Mouse (Mus musculus): ENCODE measurements around the gene Reln. TPM values are rescaled to one million over a fixed set of nuclear protein-coding genes. Genes with fewer than 3 reads are reported as not detected.
A peak's percentile ranks its signal among the peaks of the same experiment; 100 is the strongest.

Gene Reln
- polyA plus RNA-seq, 1 experiment from 2014 or later = 41.3 TPM

GRCm38 (mm10) chr5:22342461-22342860, 2.0 kb downstream of the Reln start:
- H3K27me3 ChIP-seq (replicated peaks; ENCODE audit: control insufficient read depth, insufficient read depth, low read length) = peaks cover 4% of the 10 kb centered on the region
- H3K27ac ChIP-seq (ENCODE audit: low read depth, low read length) = no peak overlapping the region
- ATAC-seq = no peak
- H3K36me3 ChIP-seq (ENCODE audit: control insufficient read depth, insufficient read depth, low read length) = no peaks in the 10 kb centered on the region
- H3K4me2 ChIP-seq (ENCODE audit: low read length) = peak overlapping the region; percentile 41
- H3K4me3 ChIP-seq (ENCODE audit: low read length) = peak overlapping the region; percentile 23
- peaks cover 9% of the 10 kb centered on the region for H3K4me1 ChIP-seq (ENCODE audit: control insufficient read depth, insufficient read depth, low read depth, low read length)
- no peaks in the 10 kb centered on the region for H3K9me3 ChIP-seq (ENCODE audit: control insufficient read depth, low read length)
- peak overlapping the region; percentile 17; the same call in 1 of the 2 replicates for H3K9ac ChIP-seq (ENCODE audit: low read depth, low read length)
- 67% methylated on average over 7 of the region's 7 CpGs for WGBS

- WGBS = 88% methylated on average over 8 of the region's 8 CpGs
- peak overlapping the region; percentile 19; the same call in 1 of the 2 replicates for H3K4me2 ChIP-seq (ENCODE audit: low read length)
- H3K36me3 ChIP-seq (ENCODE audit: control insufficient read depth, insufficient read depth, low read length) = no peaks in the 10 kb centered on the region
- H3K9ac ChIP-seq (ENCODE audit: low read depth, low read length) = no peak overlapping the region
- no peak overlapping the region for H3K4me3 ChIP-seq (ENCODE audit: low read length)
- H3K27me3 ChIP-seq (replicated peaks; ENCODE audit: control insufficient read depth, insufficient read depth, low read length) = no peaks in the 10 kb centered on the region; the same call in 1 of the 2 replicates
- no peaks in the 10 kb centered on the region for H3K9me3 ChIP-seq (ENCODE audit: control insufficient read depth, low read length)
- no peak for ATAC-seq
- peaks cover 9% of the 10 kb centered on the region for H3K4me1 ChIP-seq (ENCODE audit: control insufficient read depth, insufficient read depth, low read depth, low read length)
- H3K27ac ChIP-seq (ENCODE audit: low read depth, low read length) = no peak overlapping the region
These were observed 3.5 kb downstream of the Reln start for GRCm38 (mm10) chr5:22340991-22341390.

- H3K27me3 ChIP-seq (replicated peaks; ENCODE audit: control insufficient read depth, insufficient read depth, low read length) = no peaks in the 10 kb centered on the region; the same call in 1 of the 2 replicates
These were observed 9.1 kb downstream of the Reln start for GRCm38 (mm10) chr5:22335408-22335807.

GRCm38 (mm10) chr5:22330802-22331201, 13.7 kb downstream of the Reln start:
- Histone ChIP-seq H3K4me3 (ENCODE audit: low read length) (no peak overlapping the region), H3K27ac (ENCODE audit: low read depth, low read length) (no peak overlapping the region), H3K9me3 (ENCODE audit: control insufficient read depth, low read length) (peaks cover 6% of the 10 kb centered on the region), H3K4me2 (ENCODE audit: low read length) (no peak overlapping the region), H3K27me3 (replicated peaks; ENCODE audit: control insufficient read depth, insufficient read depth, low read length) (no peaks in the 10 kb centered on the region), H3K36me3 (ENCODE audit: control insufficient read depth, insufficient read depth, low read length) (no peaks in the 10 kb centered on the region), H3K9ac (ENCODE audit: low read depth, low read length) (no peak overlapping the region), H3K4me1 (ENCODE audit: control insufficient read depth, insufficient read depth, low read depth, low read length) (peaks cover 2% of the 10 kb centered on the region; the same call in 1 of the 2 replicates)
- peak; percentile 61 for ATAC-seq
- WGBS = 41% methylated on average over 5 of the region's 5 CpGs

More at GRCm38 (mm10) chr5:22335408-22335807, 9.1 kb downstream of the Reln start:
- Histone ChIP-seq H3K27ac (ENCODE audit: low read depth, low read length) (no peak overlapping the region), H3K4me2 (ENCODE audit: low read length) (no peak overlapping the region), H3K4me1 (ENCODE audit: control insufficient read depth, insufficient read depth, low read depth, low read length) (peaks cover 2% of the 10 kb centered on the region; the same call in 1 of the 2 replicates), H3K9ac (ENCODE audit: low read depth, low read length) (no peak overlapping the region), H3K36me3 (ENCODE audit: control insufficient read depth, insufficient read depth, low read length) (no peaks in the 10 kb centered on the region), H3K9me3 (ENCODE audit: control insufficient read depth, low read length) (peaks cover 6% of the 10 kb centered on the region), H3K4me3 (ENCODE audit: low read length) (no peak overlapping the region)
- 74% methylated on average over 3 of the region's 3 CpGs for WGBS
- no peak for ATAC-seq

- Histone ChIP-seq H3K4me2 (ENCODE audit: low read length) (no peak overlapping the region), H3K9ac (ENCODE audit: low read depth, low read length) (no peak overlapping the region), H3K4me1 (ENCODE audit: control insufficient read depth, insufficient read depth, low read depth, low read length) (peaks cover 2% of the 10 kb centered on the region; the same call in 1 of the 2 replicates), H3K36me3 (ENCODE audit: control insufficient read depth, insufficient read depth, low read length) (no peaks in the 10 kb centered on the region), H3K27me3 (replicated peaks; ENCODE audit: control insufficient read depth, insufficient read depth, low read length) (no peaks in the 10 kb centered on the region), H3K4me3 (ENCODE audit: low read length) (no peak overlapping the region), H3K27ac (ENCODE audit: low read depth, low read length) (no peak overlapping the region), H3K9me3 (ENCODE audit: control insufficient read depth, low read length) (peaks cover 4% of the 10 kb centered on the region)
- no peak for ATAC-seq
- WGBS = 87% methylated on average over 8 of the region's 8 CpGs
These were observed 15.8 kb downstream of the Reln start for GRCm38 (mm10) chr5:22328431-22329359.

- Histone ChIP-seq H3K4me3 (ENCODE audit: low read length) (no peak overlapping the region), H3K4me2 (ENCODE audit: low read length) (no peak overlapping the region), H3K27me3 (replicated peaks; ENCODE audit: control insufficient read depth, insufficient read depth, low read length) (no peaks in the 10 kb centered on the region), H3K4me1 (ENCODE audit: control insufficient read depth, insufficient read depth, low read depth, low read length) (peaks cover 2% of the 10 kb centered on the region; the same call in 1 of the 2 replicates), H3K36me3 (ENCODE audit: control insufficient read depth, insufficient read depth, low read length) (no peaks in the 10 kb centered on the region), H3K9me3 (ENCODE audit: control insufficient read depth, low read length) (no peaks in the 10 kb centered on the region), H3K9ac (ENCODE audit: low read depth, low read length) (no peak overlapping the region), H3K27ac (ENCODE audit: low read depth, low read length) (no peak overlapping the region)
- WGBS = 89% methylated on average over 3 of the region's 3 CpGs
- no peak for ATAC-seq
These were observed 17.3 kb downstream of the Reln start for GRCm38 (mm10) chr5:22327170-22327569.

GRCm38 (mm10) chr5:22323801-22324200, 20.7 kb downstream of the Reln start:
- Histone ChIP-seq H3K4me1 (ENCODE audit: control insufficient read depth, insufficient read depth, low read depth, low read length) (no peaks in the 10 kb centered on the region), H3K4me2 (ENCODE audit: low read length) (no peak overlapping the region), H3K9ac (ENCODE audit: low read depth, low read length) (no peak overlapping the region), H3K36me3 (ENCODE audit: control insufficient read depth, insufficient read depth, low read length) (no peaks in the 10 kb centered on the region), H3K27me3 (replicated peaks; ENCODE audit: control insufficient read depth, insufficient read depth, low read length) (no peaks in the 10 kb centered on the region), H3K27ac (ENCODE audit: low read depth, low read length) (no peak overlapping the region), H3K9me3 (ENCODE audit: control insufficient read depth, low read length) (no peaks in the 10 kb centered on the region), H3K4me3 (ENCODE audit: low read length) (no peak overlapping the region)
- WGBS = 58% methylated on average over 1 of the region's 1 CpGs
- ATAC-seq = no peak

GRCm38 (mm10) chr5:22317807-22318206, 26.7 kb downstream of the Reln start:
- Histone ChIP-seq H3K4me1 (ENCODE audit: control insufficient read depth, insufficient read depth, low read depth, low read length) (no peaks in the 10 kb centered on the region), H3K9me3 (ENCODE audit: control insufficient read depth, low read length) (no peaks in the 10 kb centered on the region), H3K36me3 (ENCODE audit: control insufficient read depth, insufficient read depth, low read length) (no peaks in the 10 kb centered on the region), H3K27me3 (replicated peaks; ENCODE audit: control insufficient read depth, insufficient read depth, low read length) (no peaks in the 10 kb centered on the region), H3K27ac (ENCODE audit: low read depth, low read length) (no peak overlapping the region), H3K4me2 (ENCODE audit: low read length) (no peak overlapping the region), H3K9ac (ENCODE audit: low read depth, low read length) (no peak overlapping the region), H3K4me3 (ENCODE audit: low read length) (no peak overlapping the region)
- ATAC-seq = no peak
- 94% methylated on average over 1 of the region's 1 CpGs for WGBS

GRCm38 (mm10) chr5:22316471-22316870, 28.0 kb downstream of the Reln start:
- H3K4me2 ChIP-seq (ENCODE audit: low read length) = no peak overlapping the region

More at GRCm38 (mm10) chr5:22316471-22316870, 28.0 kb downstream of the Reln start:
- 94% methylated on average over 7 of the region's 7 CpGs for WGBS
- H3K36me3 ChIP-seq (ENCODE audit: control insufficient read depth, insufficient read depth, low read length) = no peaks in the 10 kb centered on the region
- ATAC-seq = no peak
- H3K9ac ChIP-seq (ENCODE audit: low read depth, low read length) = no peak overlapping the region
- no peak overlapping the region for H3K4me3 ChIP-seq (ENCODE audit: low read length)
- H3K27me3 ChIP-seq (replicated peaks; ENCODE audit: control insufficient read depth, insufficient read depth, low read length) = no peaks in the 10 kb centered on the region
- H3K9me3 ChIP-seq (ENCODE audit: control insufficient read depth, low read length) = no peaks in the 10 kb centered on the region
- no peaks in the 10 kb centered on the region for H3K4me1 ChIP-seq (ENCODE audit: control insufficient read depth, insufficient read depth, low read depth, low read length)
- no peak overlapping the region for H3K27ac ChIP-seq (ENCODE audit: low read depth, low read length)
